Mouse (Mus musculus) cortical plate, adult 2 months (tissue): ENCODE data around the gene Tgfbrap1.

Source experiments
- CTCF ChIP-seq: fragments of 200-500 bp; IDR thresholded peaks from 2 replicates; pipeline ENCODE4 v1.5.1; 2011; ENCODE audit warnings: mild to moderate bottlenecking, control low read depth, low read length; ENCODE audit not compliant: insufficient read depth; ENCODE audit errors: extremely low read depth
- POLR2A ChIP-seq: fragments of 200-500 bp; IDR thresholded peaks from 2 replicates; pipeline ENCODE4 v1.6.1; 2011; ENCODE audit warnings: mild to moderate bottlenecking, low read length, control low read depth; ENCODE audit not compliant: insufficient read depth; ENCODE audit errors: extremely low read depth

DNA sequence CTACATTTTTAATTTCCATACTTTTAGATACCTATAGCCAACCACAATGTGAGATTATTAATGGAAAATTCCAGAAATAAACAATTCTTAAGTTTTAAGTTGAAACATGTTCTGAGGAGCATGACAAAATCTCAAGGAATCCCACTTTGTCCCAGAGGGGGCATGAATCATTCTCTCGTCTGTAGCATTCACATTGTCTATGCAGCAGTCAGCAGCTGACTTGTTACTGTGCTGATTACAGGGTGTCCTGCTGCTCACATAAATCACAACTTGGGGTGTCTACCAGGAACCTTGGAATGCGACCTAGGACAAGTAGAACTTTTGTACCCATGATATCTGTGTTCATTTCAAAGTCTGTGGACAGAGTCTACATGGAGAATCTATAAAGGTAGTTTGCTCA lies 49.0 kb upstream of the Tgfbrap1 start:
- TF ChIP-seq POLR2A (no peak), CTCF (no peak)
